Mouse (Mus musculus) heart, embryonic 16.5 days (tissue): ENCODE data around the gene Tnfrsf9. TPM values are rescaled to one million over a fixed set of nuclear protein-coding genes. Genes with fewer than 3 reads are reported as not detected.
A peak's percentile ranks its signal among the peaks of the same experiment; 100 is the strongest.

Experiments
- ATAC-seq: fragments of 200-750 bp; cut with Nextera tagmentation; replicated peaks from 2 replicates; pipeline ENCODE4 v1.8.0; 2017; ENCODE audit warnings: moderate number of reproducible peaks; ENCODE audit not compliant: insufficient read depth, low FRiP score; ENCODE audit errors: extremely low read depth
- H3K27ac ChIP-seq: fragments of 300-500 bp; sonication (generic); 2 replicates; pipeline ENCODE4 v1.5.1; 2014; ENCODE audit warnings: mild to moderate bottlenecking, low read length, control low read depth, moderate library complexity
- H3K27me3 ChIP-seq: fragments of 300-500 bp; sonication (generic); 2 replicates; pipeline ENCODE4 v1.6.1; 2014; ENCODE audit warnings: low read length, mixed read lengths; ENCODE audit not compliant: control insufficient read depth, insufficient read depth
- H3K36me3 ChIP-seq: fragments of 300-500 bp; sonication (generic); 2 replicates; pipeline ENCODE4 v1.6.1; 2014; ENCODE audit not compliant: control insufficient read depth, insufficient read depth
- H3K4me1 ChIP-seq: fragments of 300-500 bp; sonication (generic); 2 replicates; pipeline ENCODE4 v1.6.1; 2014; ENCODE audit warnings: low read length, mixed read lengths; ENCODE audit not compliant: control insufficient read depth, insufficient read depth
- H3K4me2 ChIP-seq: fragments of 300-500 bp; sonication (generic); 2 replicates; pipeline ENCODE4 v1.6.1; 2014; ENCODE audit warnings: low read depth, mild to moderate bottlenecking, control low read depth, low read length
- H3K4me3 ChIP-seq: fragments of 300-500 bp; sonication (generic); 2 replicates; pipeline ENCODE4 v1.5.1; 2014; ENCODE audit warnings: mild to moderate bottlenecking, control low read depth, low read length
- H3K9ac ChIP-seq: fragments of 300-500 bp; sonication (generic); 2 replicates; pipeline ENCODE4 v1.6.1; 2014; ENCODE audit warnings: low read length, control low read depth
- H3K9me3 ChIP-seq: fragments of 300-500 bp; sonication (generic); replicated peaks from 2 replicates; pipeline ENCODE4 v1.6.1; 2016; ENCODE audit warnings: low read length; ENCODE audit not compliant: control insufficient read depth
- WGBS: fragments of 180-500 bp; shearing (Covaris S2); extraction: QIAGEN DNeasy Blood & Tissue Kit; methylation state at CpG from one replicate; pipeline ENCODE4 v1.1.7; 2014; 5-methylcytosine and 5-hydroxymethylcytosine counted together
- polyA plus RNA-seq: library from polyadenylated mRNA; unstranded; fragments of >200 nt; fragmentation: Nextera tagmentation; extraction: Ambion mirVana; gene quantifications from 2 replicates; pipeline ENCODE4 v1.2.1, GENCODE M21; 2015

The Tnfrsf9 gene
- polyA plus RNA-seq, 1 experiment from 2014 or later = 2.9 TPM

DNA sequence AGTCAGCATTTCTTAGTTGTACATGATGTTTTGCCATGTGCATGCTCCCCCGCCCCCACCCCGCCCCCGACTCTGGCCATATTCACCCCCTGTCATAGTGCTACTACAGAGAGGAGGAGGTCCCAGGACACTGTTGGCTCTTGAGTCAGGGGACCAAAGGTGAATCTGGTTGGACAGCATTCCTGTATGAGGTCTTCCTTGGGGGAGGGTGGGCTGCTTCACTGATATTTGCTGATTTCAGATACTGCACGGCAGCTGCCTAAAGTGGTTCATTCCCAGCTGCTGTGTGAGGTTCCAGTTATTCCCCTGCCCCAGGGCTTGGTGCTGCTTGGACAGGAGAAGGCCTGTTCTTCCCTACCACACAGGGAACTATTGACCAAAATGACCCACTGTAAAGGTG lies 25.9 kb upstream of the Tnfrsf9 start:
- no peak for ATAC-seq
- no peaks in the 10 kb centered on the region for H3K27me3 ChIP-seq
- no peak overlapping the region for H3K4me3 ChIP-seq
- 71% methylated on average over 4 of the region's 4 CpGs for WGBS
- H3K4me1 ChIP-seq = peaks cover 4% of the 10 kb centered on the region; the same call in 1 of the 2 replicates
- H3K9me3 ChIP-seq = no peaks in the 10 kb centered on the region
- H3K4me2 ChIP-seq = no peak overlapping the region
- no peak overlapping the region for H3K27ac ChIP-seq
- H3K36me3 ChIP-seq = no peaks in the 10 kb centered on the region
- H3K9ac ChIP-seq = no peak overlapping the region

DNA sequence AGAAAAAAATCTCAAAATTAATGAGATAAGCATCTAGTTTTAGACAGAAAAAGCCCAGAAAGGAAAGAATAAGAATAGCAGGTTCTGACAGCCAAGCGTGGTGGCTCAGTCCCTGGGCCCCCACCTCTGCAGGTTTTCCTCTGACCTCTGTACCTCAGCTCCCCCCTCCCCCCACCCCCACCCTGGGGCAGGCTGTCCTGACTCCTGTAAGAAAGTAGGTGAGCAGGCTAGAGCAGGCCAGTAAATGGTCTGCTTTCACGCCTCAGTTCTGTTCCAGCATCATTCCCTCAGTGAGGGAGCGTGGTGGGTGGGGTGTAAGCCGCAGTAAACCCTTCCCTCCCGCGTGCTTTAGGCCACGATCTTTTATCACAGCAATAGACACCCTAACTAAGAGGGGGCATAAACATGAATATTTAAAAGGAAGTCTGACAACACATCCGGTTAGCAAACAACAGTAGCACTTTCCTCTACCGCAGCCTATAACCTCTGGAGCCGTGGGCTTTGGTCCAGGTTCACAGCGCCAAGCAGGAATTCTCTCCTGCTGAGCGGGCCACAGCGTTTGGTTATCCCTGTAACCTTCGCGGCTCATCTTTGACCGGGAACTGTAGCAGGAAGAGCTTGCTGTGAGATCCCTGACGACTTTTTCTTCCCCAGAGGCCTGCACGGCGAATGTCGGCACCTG lies 24.9 kb upstream of the Tnfrsf9 start:
- no peak overlapping the region for H3K4me3 ChIP-seq
- no peaks in the 10 kb centered on the region for H3K27me3 ChIP-seq
- no peak overlapping the region for H3K27ac ChIP-seq
- no peak overlapping the region for H3K9ac ChIP-seq
- WGBS = 38% methylated on average over 20 of the region's 20 CpGs
- no peaks in the 10 kb centered on the region for H3K36me3 ChIP-seq
- peak overlapping the region; percentile 49 for H3K4me2 ChIP-seq
- H3K9me3 ChIP-seq = no peaks in the 10 kb centered on the region
- H3K4me1 ChIP-seq = peaks cover 4% of the 10 kb centered on the region; the same call in 1 of the 2 replicates
- 0 out of 2 replicates have a peak, but pooled peaks have one; percentile 28 for ATAC-seq

DNA sequence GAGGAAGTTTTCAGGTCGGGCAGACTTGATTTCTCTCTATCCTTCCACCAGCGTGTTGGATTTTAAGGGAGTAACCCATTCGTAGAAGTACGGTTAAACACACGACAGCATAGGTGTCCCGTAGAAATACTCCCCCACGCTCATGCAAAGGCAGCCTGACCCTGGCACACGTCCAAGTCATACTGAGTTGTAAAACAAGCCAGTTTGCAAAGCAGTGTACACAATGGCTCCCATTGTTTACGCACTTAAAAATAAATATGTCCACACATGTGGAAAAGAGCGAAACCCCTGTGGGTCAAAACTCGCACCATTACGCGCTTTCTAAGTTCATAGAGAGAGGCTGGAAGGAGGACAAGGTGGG lies 24.4 kb upstream of the Tnfrsf9 start:
- no peak for ATAC-seq
- Histone ChIP-seq H3K27me3 (no peaks in the 10 kb centered on the region), H3K36me3 (no peaks in the 10 kb centered on the region), H3K4me3 (no peak overlapping the region), H3K27ac (no peak overlapping the region), H3K9me3 (no peaks in the 10 kb centered on the region), H3K4me2 (peak overlapping the region; percentile 49), H3K9ac (no peak overlapping the region), H3K4me1 (peaks cover 4% of the 10 kb centered on the region; the same call in 1 of the 2 replicates)
- 50% methylated on average over 13 of the region's 13 CpGs for WGBS

DNA sequence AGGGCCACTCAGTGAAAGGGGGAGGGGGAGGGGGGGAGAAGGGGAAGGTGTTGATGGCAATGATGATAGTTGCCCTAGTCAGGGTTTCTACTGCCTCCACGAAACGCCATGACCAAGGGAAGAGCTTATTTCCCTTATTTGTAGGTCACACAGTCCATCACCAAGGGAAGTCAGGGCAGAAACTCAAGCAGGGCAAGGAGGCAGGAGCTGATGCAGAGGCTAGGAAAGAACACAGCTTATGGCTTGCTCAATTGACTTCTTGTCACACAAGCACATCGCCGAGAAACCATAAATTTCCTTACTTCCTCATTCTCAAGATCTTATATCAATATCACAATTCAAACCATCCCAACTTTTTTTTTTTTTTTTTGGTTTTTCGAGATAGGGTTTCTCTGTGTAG lies 23.1 kb upstream of the Tnfrsf9 start:
- ATAC-seq = no peak
- no peaks in the 10 kb centered on the region for H3K9me3 ChIP-seq
- H3K36me3 ChIP-seq = no peaks in the 10 kb centered on the region
- H3K9ac ChIP-seq = no peak overlapping the region
- H3K27me3 ChIP-seq = no peaks in the 10 kb centered on the region
- H3K4me3 ChIP-seq = no peak overlapping the region
- H3K4me2 ChIP-seq = no peak overlapping the region
- H3K27ac ChIP-seq = no peak overlapping the region; the same call in 1 of the 2 replicates
- 54% methylated on average over 5 of the region's 5 CpGs for WGBS
- H3K4me1 ChIP-seq = peaks cover 4% of the 10 kb centered on the region; the same call in 1 of the 2 replicates

DNA sequence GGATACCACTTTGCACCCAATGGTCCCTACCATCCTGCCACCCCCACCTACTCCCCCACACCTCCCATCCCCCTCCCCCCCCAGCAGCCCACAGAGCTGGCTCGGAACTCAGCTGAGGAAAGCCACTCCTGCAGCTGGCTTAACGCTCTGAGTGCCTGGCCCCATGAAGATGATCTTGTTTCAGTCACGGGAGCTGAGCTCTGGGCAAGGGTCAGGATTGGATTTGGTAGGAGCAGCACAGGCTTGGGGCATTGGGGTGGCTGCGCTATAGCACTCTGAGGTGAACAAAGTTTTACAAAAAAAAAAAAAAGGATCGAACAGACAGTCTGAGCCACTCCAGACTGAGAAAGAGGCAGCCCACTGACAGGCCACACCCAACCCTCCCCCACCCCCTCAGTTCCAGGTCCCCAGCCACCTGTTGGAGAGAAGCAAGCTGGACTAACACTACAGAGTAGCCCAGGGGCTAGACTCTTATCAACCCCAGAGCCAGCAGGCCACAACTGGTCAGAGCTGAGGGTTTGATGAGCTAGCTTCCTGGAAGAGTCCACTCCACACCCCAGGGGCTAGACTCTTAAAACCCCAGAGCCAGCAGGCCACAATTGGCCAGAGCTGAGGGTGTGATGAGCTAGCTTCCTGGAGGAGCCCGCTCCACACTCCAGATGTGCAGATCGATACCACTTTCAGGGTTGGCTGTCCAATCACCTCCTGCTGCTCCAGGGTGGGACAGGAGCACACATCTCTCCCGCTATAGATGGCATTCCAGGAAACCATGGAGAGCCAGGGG lies 19.5 kb upstream of the Tnfrsf9 start:
- H3K27ac ChIP-seq = no peak overlapping the region
- no peaks in the 10 kb centered on the region for H3K4me1 ChIP-seq
- no peak overlapping the region for H3K4me2 ChIP-seq
- no peak for ATAC-seq
- no peak overlapping the region for H3K4me3 ChIP-seq
- peaks cover 17% of the 10 kb centered on the region for H3K36me3 ChIP-seq
- H3K9ac ChIP-seq = no peak overlapping the region
- 69% methylated on average over 8 of the region's 8 CpGs for WGBS
- H3K27me3 ChIP-seq = no peaks in the 10 kb centered on the region
- no peaks in the 10 kb centered on the region for H3K9me3 ChIP-seq

DNA sequence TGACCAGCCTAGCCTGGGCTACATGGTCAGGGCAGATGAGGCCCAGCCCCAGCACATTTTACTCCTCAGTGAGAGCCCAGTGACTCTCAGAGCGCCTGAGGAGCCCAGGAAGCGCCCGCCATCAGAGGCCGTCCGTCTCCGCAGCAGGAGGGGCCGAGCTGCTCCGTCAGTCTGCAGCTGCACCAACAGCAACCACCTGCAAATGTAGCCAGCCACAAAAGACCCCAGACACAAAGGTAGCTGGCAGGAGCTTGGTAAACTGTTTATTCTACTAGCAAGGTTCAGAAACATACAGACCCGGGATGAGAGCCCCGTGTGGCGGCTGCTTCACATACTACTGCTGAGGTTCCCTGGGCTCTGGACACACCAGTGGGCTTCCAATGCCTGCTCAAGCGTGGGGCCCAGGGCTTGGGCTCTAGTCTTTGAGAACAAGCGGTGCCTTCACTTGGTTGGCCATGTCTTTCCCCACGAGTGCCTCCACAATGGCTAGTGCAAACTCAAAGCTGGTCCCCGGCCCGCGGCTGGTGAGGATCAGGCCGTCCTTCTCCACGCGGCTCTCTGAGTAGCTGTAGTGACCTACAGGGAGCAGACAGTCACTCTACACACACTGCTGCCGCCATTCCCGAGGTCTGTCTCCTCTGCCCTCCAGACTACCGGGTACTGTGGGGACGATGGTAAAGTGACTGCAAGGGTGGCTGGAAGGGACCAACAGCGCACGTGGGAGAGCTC lies 17.3 kb upstream of the Tnfrsf9 start:
- Histone ChIP-seq H3K4me1 (no peaks in the 10 kb centered on the region), H3K36me3 (peaks cover 26% of the 10 kb centered on the region), H3K27me3 (no peaks in the 10 kb centered on the region), H3K9me3 (no peaks in the 10 kb centered on the region), H3K4me2 (no peak overlapping the region), H3K9ac (no peak overlapping the region), H3K4me3 (no peak overlapping the region), H3K27ac (0 out of 2 replicates have a peak overlapping the region, but pooled peaks have one; percentile 30)
- WGBS = 90% methylated on average over 26 of the region's 26 CpGs
- no peak for ATAC-seq

DNA sequence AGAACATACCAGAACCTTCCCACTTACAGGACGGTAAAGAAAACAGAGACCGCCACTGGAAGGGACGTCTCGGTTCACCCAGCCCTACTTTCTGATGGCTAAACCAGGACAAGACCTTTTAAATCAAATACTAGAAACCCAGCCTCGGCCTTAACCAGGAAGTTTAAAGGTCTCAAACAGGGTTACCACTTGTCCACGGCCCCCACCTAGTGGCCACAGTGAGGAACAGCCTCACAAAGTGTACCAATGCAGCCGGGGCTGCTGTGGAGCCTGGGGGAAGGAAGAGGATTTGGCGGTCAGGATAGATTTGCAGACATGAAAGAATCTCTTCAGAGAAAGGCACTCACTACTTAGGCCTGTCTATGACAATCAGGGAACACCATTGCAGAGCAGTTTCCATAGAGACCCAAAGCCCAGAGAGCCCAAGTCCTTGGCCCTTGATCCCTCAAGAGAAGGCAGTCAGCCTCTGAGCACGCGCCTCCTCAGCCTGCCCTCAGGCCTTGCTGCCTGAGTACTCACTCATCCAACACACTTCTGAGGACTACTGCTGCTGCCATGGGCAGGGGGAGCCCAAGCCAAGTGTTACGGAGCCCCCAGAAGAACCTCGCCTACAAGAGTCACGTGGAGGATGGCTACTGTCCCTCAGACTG lies 15.5 kb upstream of the Tnfrsf9 start:
- peaks cover 31% of the 10 kb centered on the region for H3K36me3 ChIP-seq
- H3K4me3 ChIP-seq = no peak overlapping the region
- ATAC-seq = no peak; the same call in 1 of the 2 replicates
- H3K9ac ChIP-seq = no peak overlapping the region
- H3K4me2 ChIP-seq = no peak overlapping the region
- H3K27me3 ChIP-seq = no peaks in the 10 kb centered on the region
- no peaks in the 10 kb centered on the region for H3K9me3 ChIP-seq
- H3K4me1 ChIP-seq = no peaks in the 10 kb centered on the region
- H3K27ac ChIP-seq = no peak overlapping the region
- 54% methylated on average over 13 of the region's 13 CpGs for WGBS

DNA sequence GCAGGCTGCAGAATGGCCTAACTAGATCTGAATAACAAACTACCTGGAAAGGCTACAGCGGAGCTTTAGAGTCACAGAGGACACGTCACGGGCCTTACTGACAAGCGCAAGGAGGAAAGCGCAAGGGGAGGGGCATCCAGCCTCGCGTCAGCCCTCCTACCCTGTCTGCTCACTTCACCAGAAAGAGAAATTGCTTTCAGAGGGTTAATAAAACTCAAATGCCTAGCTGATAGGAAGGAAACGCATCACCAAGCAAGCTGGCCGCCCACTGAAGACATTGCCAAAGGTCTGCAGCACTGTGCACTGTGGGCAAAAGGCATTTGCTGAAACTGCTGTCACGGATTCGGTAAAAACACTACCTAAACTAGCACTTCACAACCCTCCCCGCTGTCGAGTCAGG lies 13.9 kb upstream of the Tnfrsf9 start:
- no peak overlapping the region for H3K4me2 ChIP-seq
- H3K4me1 ChIP-seq = no peaks in the 10 kb centered on the region
- H3K4me3 ChIP-seq = no peak overlapping the region
- no peaks in the 10 kb centered on the region for H3K9me3 ChIP-seq
- peaks cover 38% of the 10 kb centered on the region for H3K36me3 ChIP-seq
- no peak overlapping the region for H3K27ac ChIP-seq
- ATAC-seq = no peak
- WGBS = 93% methylated on average over 13 of the region's 13 CpGs
- no peaks in the 10 kb centered on the region for H3K27me3 ChIP-seq
- H3K9ac ChIP-seq = no peak overlapping the region
